Mouse (Mus musculus) embryo, embryonic 11 days (tissue): ENCODE measurements at regions not wholly inside any gene's neighbourhood (a gene's known extent, or its start where the extent isn't known, plus 50 kb on each side); places are given as distances from the start of the nearest gene placed in this dataset.

Experiments used
- DNase-seq: peaks from one replicate; pipeline ENCODE4 v3.0.0-alpha.2; 2015

- no peak for DNase-seq
Measured at GRCm38 (mm10) chr11:21037267-21037906, 53.7 kb upstream of the Peli1 start.

GRCm38 (mm10) chr11:21041201-21041600 is 49.9 kb upstream of the Peli1 start:
- DNase-seq, result no peak
